Mouse (Mus musculus) stomach, postnatal 0 days (tissue): ENCODE results near the gene Kif7. TPM values are rescaled to one million over a fixed set of nuclear protein-coding genes. Genes with fewer than 3 reads are reported as not detected.

Experiments used
- ATAC-seq: fragments of 200-750 bp; cut with Nextera tagmentation; 2 replicates; pipeline ENCODE4 v1.8.0; 2017; ENCODE audit not compliant: low FRiP score, low TSS enrichment
- DNase-seq: peaks from one replicate; pipeline ENCODE4 v3.0.0-alpha.2; 2016; ENCODE audit warnings: low spot score
- H3K27ac ChIP-seq: fragments of 300-500 bp; sonication (generic); replicated peaks from 2 replicates; pipeline ENCODE4 v1.5.1; 2014; ENCODE audit warnings: mild to moderate bottlenecking, control low read depth
- H3K27me3 ChIP-seq: fragments of 300-500 bp; sonication (generic); 2 replicates; pipeline ENCODE4 v1.6.1; 2014; ENCODE audit warnings: low read length; ENCODE audit not compliant: control insufficient read depth, insufficient read depth
- H3K36me3 ChIP-seq: fragments of 300-500 bp; sonication (generic); 2 replicates; pipeline ENCODE4 v1.6.1; 2014; ENCODE audit warnings: low read length, mixed read lengths; ENCODE audit not compliant: control insufficient read depth, insufficient read depth
- H3K4me1 ChIP-seq: fragments of 300-500 bp; sonication (generic); replicated peaks from 2 replicates; pipeline ENCODE4 v1.6.1; 2014; ENCODE audit warnings: antibody characterized with exemption; ENCODE audit not compliant: control insufficient read depth, insufficient read depth
- H3K4me2 ChIP-seq: fragments of 300-500 bp; sonication (generic); replicated peaks from 2 replicates; pipeline ENCODE4 v1.6.1; 2014; ENCODE audit warnings: low read depth, mild to moderate bottlenecking, control low read depth, moderate library complexity
- H3K4me3 ChIP-seq: fragments of 300-500 bp; sonication (generic); 2 replicates; pipeline ENCODE4 v1.5.1; 2014; ENCODE audit warnings: low read depth, low read length, control low read depth
- H3K9ac ChIP-seq: fragments of 300-500 bp; sonication (generic); 2 replicates; pipeline ENCODE4 v1.6.1; 2014; ENCODE audit warnings: mild to moderate bottlenecking, low read length, control low read depth, mixed read lengths
- H3K9me3 ChIP-seq: fragments of 300-500 bp; sonication (generic); 2 replicates; pipeline ENCODE4 v1.6.1; 2016; ENCODE audit warnings: low read length; ENCODE audit not compliant: control insufficient read depth
- CTCF ChIP-seq: IDR thresholded peaks from 2 replicates; pipeline ENCODE4 v1.5.1; 2016; ENCODE audit warnings: antibody characterized with exemption, low read depth, mild to moderate bottlenecking, moderate library complexity
- EP300 ChIP-seq: optimal IDR thresholded peaks from 2 replicates; pipeline ENCODE3; 2016; ENCODE audit warnings: antibody characterized with exemption
- WGBS: fragments of 180-500 bp; shearing (Covaris S2); extraction: QIAGEN DNeasy Blood & Tissue Kit; methylation state at CpG from one replicate; pipeline ENCODE4 v1.1.7; 2014; 5-methylcytosine and 5-hydroxymethylcytosine counted together
- polyA plus RNA-seq: library from polyadenylated mRNA; unstranded; fragments of >200 nt; fragmentation: Nextera tagmentation; extraction: Ambion mirVana; gene quantifications from 2 replicates; pipeline ENCODE4 v1.2.1, GENCODE M21; 2015

Kif7 gene
- polyA plus RNA-seq, 1 experiment from 2014 or later = 1.1 TPM

GRCm38 (mm10) chr7:79729743-79730370 lies 14.3 kb upstream of the Kif7 start:
- no peak overlapping the region for H3K4me2 ChIP-seq
- H3K36me3 ChIP-seq = no peaks in the 10 kb centered on the region
- no peak overlapping the region for H3K4me3 ChIP-seq
- TF ChIP-seq EP300 (no peak), CTCF (peak; percentile 59)
- DNase-seq (peak; percentile 41), ATAC-seq (peak; percentile 38)
- WGBS = 61% methylated on average over 11 of the region's 11 CpGs
- no peaks in the 10 kb centered on the region for H3K4me1 ChIP-seq
- no peak overlapping the region for H3K9ac ChIP-seq
- H3K27me3 ChIP-seq = no peaks in the 10 kb centered on the region
- no peak overlapping the region for H3K27ac ChIP-seq
- H3K9me3 ChIP-seq = no peaks in the 10 kb centered on the region

GRCm38 (mm10) chr7:79729169-79729568 lies 13.6 kb upstream of the Kif7 start:
- no peak overlapping the region for H3K27ac ChIP-seq
- 8% methylated on average over 8 of the region's 8 CpGs for WGBS
- H3K36me3 ChIP-seq = no peaks in the 10 kb centered on the region
- H3K4me3 ChIP-seq = no peak overlapping the region
- H3K4me1 ChIP-seq = no peaks in the 10 kb centered on the region
- TF ChIP-seq CTCF = peak; percentile 87
- TF ChIP-seq EP300 = no peak
- H3K9me3 ChIP-seq = no peaks in the 10 kb centered on the region
- H3K27me3 ChIP-seq = no peaks in the 10 kb centered on the region
- no peak overlapping the region for H3K4me2 ChIP-seq
- DNase-seq (peak; percentile 76), ATAC-seq (no peak)
- H3K9ac ChIP-seq = no peak overlapping the region

GRCm38 (mm10) chr7:79728219-79728618 lies 12.7 kb upstream of the Kif7 start:
- Histone ChIP-seq H3K36me3 (no peaks in the 10 kb centered on the region), H3K9me3 (no peaks in the 10 kb centered on the region), H3K4me2 (no peak overlapping the region), H3K27me3 (no peaks in the 10 kb centered on the region; the same call in 1 of the 2 replicates), H3K4me3 (no peak overlapping the region), H3K4me1 (no peaks in the 10 kb centered on the region), H3K27ac (no peak overlapping the region), H3K9ac (no peak overlapping the region)
- ATAC-seq = 0 out of 2 replicates have a peak, but pooled peaks have one; percentile 38
- WGBS = 28% methylated on average over 6 of the region's 6 CpGs
- no peak for TF ChIP-seq EP300
- TF ChIP-seq CTCF = peak; percentile 89
- DNase-seq = peak; percentile 64

- Histone ChIP-seq H3K27me3 (no peaks in the 10 kb centered on the region; the same call in 1 of the 2 replicates), H3K4me2 (no peak overlapping the region), H3K36me3 (no peaks in the 10 kb centered on the region), H3K27ac (no peak overlapping the region), H3K9me3 (no peaks in the 10 kb centered on the region), H3K9ac (no peak overlapping the region), H3K4me3 (no peak overlapping the region), H3K4me1 (no peaks in the 10 kb centered on the region)
- DNase-seq (peak; percentile 64), ATAC-seq (peak; percentile 45; the same call in 1 of the 2 replicates)
- WGBS = 10% methylated on average over 2 of the region's 2 CpGs
- no peak for TF ChIP-seq EP300
- TF ChIP-seq CTCF = peak; percentile 81
These were observed 11.6 kb upstream of the Kif7 start for GRCm38 (mm10) chr7:79727091-79727490.

- Histone ChIP-seq H3K9ac (peak overlapping the region; percentile 78), H3K27me3 (no peaks in the 10 kb centered on the region; the same call in 1 of the 2 replicates), H3K9me3 (no peaks in the 10 kb centered on the region), H3K4me3 (peak overlapping the region; percentile 75), H3K27ac (peak overlapping the region; percentile 56), H3K36me3 (no peaks in the 10 kb centered on the region), H3K4me2 (peak overlapping the region; percentile 83), H3K4me1 (no peaks in the 10 kb centered on the region)
- DNase-seq = peak; percentile 41
- WGBS = under 1% methylated on average over 48 of the region's 48 CpGs
- no peak for TF ChIP-seq CTCF
- no peak for TF ChIP-seq EP300
- peak; percentile 69 for ATAC-seq
These were observed 6.0 kb upstream of the Kif7 start for GRCm38 (mm10) chr7:79721386-79721977.

GRCm38 (mm10) chr7:79710831-79711230 lies 4.7 kb downstream of the Kif7 start:
- H3K9ac ChIP-seq = no peak overlapping the region
- H3K4me2 ChIP-seq = no peak overlapping the region; the same call in 1 of the 2 replicates
- WGBS = 65% methylated on average over 17 of the region's 17 CpGs
- ATAC-seq (no peak), DNase-seq (no peak)
- H3K27ac ChIP-seq = no peak overlapping the region
- TF ChIP-seq EP300 (no peak), CTCF (no peak)
- no peaks in the 10 kb centered on the region for H3K9me3 ChIP-seq
- no peaks in the 10 kb centered on the region for H3K4me1 ChIP-seq
- H3K4me3 ChIP-seq = no peak overlapping the region
- no peaks in the 10 kb centered on the region for H3K27me3 ChIP-seq
- H3K36me3 ChIP-seq = no peaks in the 10 kb centered on the region
